ENCODE assay signal across 11 mouse cellular contexts in genomic region chr1:118880781-118881247, GRCm38 (mm10).
DNase-seq lines count a peak whose midpoint lies in the region; ATAC-seq and TF ChIP-seq lines count a peak whose summit lies in the region.
"Had no signal": no experiment of that assay in that cellular context is flagged by ENCODE, and none has a peak within 500 bp of the region (broad histone marks: within the 10 kb centered on the region; RNA-seq: fewer than 3 reads in every experiment).

No protein-coding gene starts in this region.

- H3K36me3 ChIP-seq in lung, embryonic 14.5 days (ENCODE audit: insufficient read depth): 0 out of 2 replicates have a peak, but pooled peaks cover 14% of the 10 kb centered on the region
- H3K36me3 ChIP-seq in heart, embryonic 10.5 days: 0 out of 2 replicates have a peak, but pooled peaks cover 3% of the 10 kb centered on the region
- no peaks in the 10 kb centered on the region for H3K36me3 ChIP-seq in kidney, embryonic 16.5 days (ENCODE audit: insufficient read depth, low read length)
- H3K36me3 ChIP-seq in neural tube, embryonic 13.5 days: no peaks in the 10 kb centered on the region

- no peak overlapping the region for H3K4me3 ChIP-seq in lung, embryonic 14.5 days (ENCODE audit: low read depth, low read length)
- no peak overlapping the region for H3K4me3 ChIP-seq in heart, embryonic 10.5 days
- no peak overlapping the region for H3K4me3 ChIP-seq in kidney, embryonic 16.5 days (ENCODE audit: low read length)
- H3K4me3 ChIP-seq in neural tube, embryonic 13.5 days: no peak overlapping the region
- H3K4me3 ChIP-seq: forebrain, embryonic 13.5 days; heart, adult 2 months; limb, embryonic 15.5 days had no signal

- no peaks in the 10 kb centered on the region for H3K4me1 ChIP-seq in lung, embryonic 14.5 days (ENCODE audit: insufficient read depth)
- H3K4me1 ChIP-seq in heart, embryonic 10.5 days: peaks cover 27% of the 10 kb centered on the region
- H3K4me1 ChIP-seq in kidney, embryonic 16.5 days (ENCODE audit: insufficient read depth, low read length): peaks cover 25% of the 10 kb centered on the region
- H3K4me1 ChIP-seq in neural tube, embryonic 13.5 days (replicated peaks): 0 out of 2 replicates have a peak, but pooled peaks cover 5% of the 10 kb centered on the region
- H3K4me1 ChIP-seq: forebrain, embryonic 13.5 days had no signal

- H3K9me3 ChIP-seq in lung, embryonic 14.5 days (ENCODE audit: low read depth, low read length): no peaks in the 10 kb centered on the region
- H3K9me3 ChIP-seq in heart, embryonic 10.5 days: no peaks in the 10 kb centered on the region
- H3K9me3 ChIP-seq in kidney, embryonic 16.5 days (ENCODE audit: low read length): no peaks in the 10 kb centered on the region
- H3K9me3 ChIP-seq in neural tube, embryonic 13.5 days: no peaks in the 10 kb centered on the region
- H3K9me3 ChIP-seq: forebrain, embryonic 13.5 days; limb, embryonic 15.5 days had no signal

- H3K27ac ChIP-seq in lung, embryonic 14.5 days (ENCODE audit: low read depth): no peak overlapping the region
- 0 out of 2 replicates have a peak overlapping the region, but pooled peaks have one; percentile 3 for H3K27ac ChIP-seq in heart, embryonic 10.5 days
- no peak overlapping the region for H3K27ac ChIP-seq in kidney, embryonic 16.5 days (ENCODE audit: low read length)
- no peak overlapping the region for H3K27ac ChIP-seq in neural tube, embryonic 13.5 days (replicated peaks)
- H3K27ac ChIP-seq: forebrain, embryonic 13.5 days; heart, adult 2 months; limb, embryonic 15.5 days had no signal

- H3K9ac ChIP-seq in lung, embryonic 14.5 days: no peak overlapping the region
- H3K9ac ChIP-seq in kidney, embryonic 16.5 days (replicated peaks; ENCODE audit: low read length): no peak overlapping the region
- no peak overlapping the region for H3K9ac ChIP-seq in neural tube, embryonic 13.5 days
- H3K9ac ChIP-seq: forebrain, embryonic 13.5 days; limb, embryonic 15.5 days had no signal

- TF ChIP-seq CTCF in lung, embryonic 14.5 days (IDR thresholded peaks at IDR 0.05; ENCODE audit: low read depth): no peak

- H3K4me2 ChIP-seq in lung, embryonic 14.5 days: no peak overlapping the region
- H3K4me2 ChIP-seq in kidney, embryonic 16.5 days (replicated peaks; ENCODE audit: low read depth, low read length): no peak overlapping the region
- H3K4me2 ChIP-seq in neural tube, embryonic 13.5 days: no peak overlapping the region
- H3K4me2 ChIP-seq: forebrain, embryonic 13.5 days; limb, embryonic 15.5 days had no signal

- ATAC-seq in lung, embryonic 14.5 days (ENCODE audit: insufficient read depth): peak; percentile 25; the same call in 1 of the 2 replicates
- ATAC-seq in kidney, embryonic 16.5 days (ENCODE audit: low FRiP score, low TSS enrichment): peak; percentile 58; the same call in 1 of the 2 replicates
- ATAC-seq in neural tube, embryonic 13.5 days (ENCODE audit: low read depth): peak; percentile 44; the same call in 1 of the 2 replicates
- ATAC-seq: forebrain, embryonic 13.5 days had no signal

- peak; percentile 42 for DNase-seq in lung, embryonic 14.5 days
- DNase-seq in lung, postnatal 25 days (ENCODE audit: low spot score): no peak
- DNase-seq in heart, embryonic 10.5 days (ENCODE audit: low spot score): no peak
- DNase-seq in thymus, postnatal 0 days (ENCODE audit: low spot score): no peak
- no peak for DNase-seq in spleen, postnatal 10 days (ENCODE audit: low spot score in 2 of 2)
- DNase-seq: right cerebral cortex, postnatal 4 days had no signal

- WGBS in lung, embryonic 14.5 days: 31% methylated on average over 7 of the region's 7 CpGs
- WGBS in heart, embryonic 10.5 days: 63% methylated on average over 7 of the region's 7 CpGs
- 17% methylated on average over 7 of the region's 7 CpGs for WGBS in kidney, embryonic 16.5 days
- WGBS in neural tube, embryonic 13.5 days: 33% methylated on average over 7 of the region's 7 CpGs

- 0 out of 2 replicates have a peak, but pooled peaks cover 3% of the 10 kb centered on the region for H3K27me3 ChIP-seq in lung, embryonic 14.5 days (ENCODE audit: insufficient read depth, low read length)
- H3K27me3 ChIP-seq in heart, embryonic 10.5 days (ENCODE audit: insufficient read depth, poor library complexity, severe bottlenecking): no peaks in the 10 kb centered on the region
- H3K27me3 ChIP-seq in kidney, embryonic 16.5 days (ENCODE audit: insufficient read depth, low read length): 0 out of 2 replicates have a peak, but pooled peaks cover 3% of the 10 kb centered on the region
- H3K27me3 ChIP-seq in neural tube, embryonic 13.5 days: no peaks in the 10 kb centered on the region
- H3K27me3 ChIP-seq: forebrain, embryonic 13.5 days; limb, embryonic 15.5 days had no signal
